Mouse (Mus musculus) frontal cortex, adult 2 months (tissue): ENCODE results near the gene Aff3. TPM values are rescaled to one million over a fixed set of nuclear protein-coding genes. Genes with fewer than 3 reads are reported as not detected.

ENCODE experiments used
- DNase-seq, 2 experiments: peaks; one replicate each; pipeline ENCODE4 v3.0.0; 2022; ENCODE audit warnings: low spot score in 1 of 2; ENCODE audit errors: extremely low spot score in 1 of 2
- polyA plus RNA-seq: library from polyadenylated mRNA; depleted of rRNA; stranded (reverse); fragments of >200 nt; gene quantifications from 2 replicates; pipeline ENCODE4 v1.2.3, GENCODE M21; 2012; rRNA removed

The Aff3 gene
- polyA plus RNA-seq: 28.3 and 32.1 TPM in 2 replicates

GRCm38 (mm10) chr1:38664777-38665176, at the start of gene Aff3:
Aff3 (minus strand) TSS chr1:38664955.
- no peak for DNase-seq

GRCm38 (mm10) chr1:38700646-38701045, 35.9 kb upstream of the Aff3 start:
- DNase-seq: no peak

GRCm38 (mm10) chr1:38699244-38699643, 34.5 kb upstream of the Aff3 start:
- no peak for DNase-seq

- no peak for DNase-seq
These were observed 31.3 kb upstream of the Aff3 start for GRCm38 (mm10) chr1:38695812-38696681.

GRCm38 (mm10) chr1:38695089-38695811, 30.5 kb upstream of the Aff3 start:
- DNase-seq: no peak

- no peak for DNase-seq
These were observed 29.4 kb upstream of the Aff3 start for GRCm38 (mm10) chr1:38694142-38694541.

GRCm38 (mm10) chr1:38690471-38690870, 25.7 kb upstream of the Aff3 start:
- DNase-seq: no peak

GRCm38 (mm10) chr1:38688216-38688615, 23.5 kb upstream of the Aff3 start:
- no peak for DNase-seq

- DNase-seq: no peak
These were observed 21.0 kb upstream of the Aff3 start for GRCm38 (mm10) chr1:38685706-38686105.

- peak in 1 of 2 experiments; percentile 2 for DNase-seq
These were observed 18.5 kb upstream of the Aff3 start for GRCm38 (mm10) chr1:38683158-38683721.

- no peak for DNase-seq
These were observed 15.1 kb upstream of the Aff3 start for GRCm38 (mm10) chr1:38679890-38680289.

- no peak for DNase-seq
These were observed 7.0 kb upstream of the Aff3 start for GRCm38 (mm10) chr1:38671756-38672155.

GRCm38 (mm10) chr1:38671019-38671418, 6.3 kb upstream of the Aff3 start:
- DNase-seq: no peak

GRCm38 (mm10) chr1:38668327-38668726, 3.6 kb upstream of the Aff3 start:
- no peak for DNase-seq

- DNase-seq: no peak
These were observed 3.1 kb upstream of the Aff3 start for GRCm38 (mm10) chr1:38667892-38668291.

- no peak for DNase-seq
These were observed 2.0 kb upstream of the Aff3 start for GRCm38 (mm10) chr1:38666766-38667118.

GRCm38 (mm10) chr1:38666111-38666765, 1.5 kb upstream of the Aff3 start:
- no peak for DNase-seq

- no peak for DNase-seq
These were observed 856 bp upstream of the Aff3 start for GRCm38 (mm10) chr1:38665611-38666010.

GRCm38 (mm10) chr1:38664261-38664660, 494 bp downstream of the Aff3 start:
- DNase-seq: no peak

GRCm38 (mm10) chr1:38662616-38663193, 2.0 kb downstream of the Aff3 start:
- no peak for DNase-seq
